Mouse (Mus musculus) ES-Bruce4 (cell line): ENCODE results near the gene Mllt6.

Experiments used
- CTCF ChIP-seq: IDR thresholded peaks from one replicate; pipeline ENCODE4 v1.8.1; 2011; ENCODE audit warnings: low read depth, low read length
- POLR2A ChIP-seq: IDR thresholded peaks from one replicate; pipeline ENCODE4 v1.8.1; 2011; ENCODE audit warnings: low read length; ENCODE audit not compliant: insufficient read depth

- TF ChIP-seq CTCF (no peak), POLR2A (no peak)
Measured at GRCm38 (mm10) chr11:97702393-97702745, 39.2 kb downstream of the Mllt6 start.
